Mouse (Mus musculus) intestine, embryonic 15.5 days (tissue): Measurements from ENCODE around the gene Faf1. TPM values are rescaled to one million over a fixed set of nuclear protein-coding genes. Genes with fewer than 3 reads are reported as not detected.

Source experiments
- ATAC-seq: fragments of 200-750 bp; cut with Nextera tagmentation; 2 replicates; pipeline ENCODE4 v1.8.0; 2017; ENCODE audit warnings: moderate TSS enrichment, moderate library complexity
- H3K27ac ChIP-seq: fragments of 300-500 bp; sonication (generic); 2 replicates; pipeline ENCODE4 v1.5.1; 2015; ENCODE audit warnings: mild to moderate bottlenecking, inconsistent platforms
- H3K27me3 ChIP-seq: fragments of 300-500 bp; sonication (generic); replicated peaks from 2 replicates; pipeline ENCODE4 v1.6.1; 2015; ENCODE audit warnings: inconsistent platforms
- H3K36me3 ChIP-seq: fragments of 300-500 bp; sonication (generic); 2 replicates; pipeline ENCODE4 v1.6.1; 2015; ENCODE audit warnings: inconsistent platforms
- H3K4me1 ChIP-seq: fragments of 300-500 bp; sonication (generic); replicated peaks from 2 replicates; pipeline ENCODE4 v1.6.1; 2015; ENCODE audit warnings: inconsistent platforms
- H3K4me2 ChIP-seq: fragments of 300-500 bp; sonication (generic); replicated peaks from 2 replicates; pipeline ENCODE4 v1.6.1; 2015; ENCODE audit warnings: mild to moderate bottlenecking, inconsistent platforms
- H3K4me3 ChIP-seq: fragments of 300-500 bp; sonication (generic); replicated peaks from 2 replicates; pipeline ENCODE4 v1.5.1; 2015; ENCODE audit warnings: inconsistent platforms
- H3K9ac ChIP-seq: fragments of 300-500 bp; sonication (generic); 2 replicates; pipeline ENCODE4 v1.6.1; 2015; ENCODE audit warnings: inconsistent platforms
- H3K9me3 ChIP-seq: fragments of 300-500 bp; sonication (generic); 2 replicates; pipeline ENCODE4 v1.6.1; 2016; ENCODE audit warnings: inconsistent platforms
- WGBS: fragments of 180-500 bp; shearing (Covaris S2); methylation state at CpG from one replicate; pipeline ENCODE4 v1.1.7; 2015; 5-methylcytosine and 5-hydroxymethylcytosine counted together
- polyA plus RNA-seq: library from polyadenylated mRNA; unstranded; fragments of >200 nt; fragmentation: Nextera tagmentation; extraction: Ambion mirVana; gene quantifications from 2 replicates; pipeline ENCODE4 v1.2.1, GENCODE M21; 2015

Faf1 gene
- polyA plus RNA-seq, 1 experiment from 2014 or later = 25.7 TPM

- peaks cover 44% of the 10 kb centered on the region for H3K27me3 ChIP-seq
- H3K4me2 ChIP-seq = peak overlapping the region; percentile 74
- under 1% methylated on average over 52 of the region's 53 CpGs for WGBS
- no peak overlapping the region for H3K9ac ChIP-seq
- no peaks in the 10 kb centered on the region for H3K9me3 ChIP-seq
- no peaks in the 10 kb centered on the region for H3K36me3 ChIP-seq
- peak; percentile 78 for ATAC-seq
- H3K27ac ChIP-seq = no peak overlapping the region
- peak overlapping the region; percentile 25 for H3K4me3 ChIP-seq
- H3K4me1 ChIP-seq = peaks cover 8% of the 10 kb centered on the region
Observed at GRCm38 (mm10) chr4:109657021-109657850, 19.2 kb upstream of the Faf1 start.

GRCm38 (mm10) chr4:109657851-109658500, 18.4 kb upstream of the Faf1 start:
- 2% methylated on average over 20 of the region's 20 CpGs for WGBS
- H3K4me1 ChIP-seq = peaks cover 8% of the 10 kb centered on the region

GRCm38 (mm10) chr4:109658826-109659225, 17.6 kb upstream of the Faf1 start:
- no peak overlapping the region for H3K27ac ChIP-seq
- H3K4me1 ChIP-seq = peaks cover 8% of the 10 kb centered on the region
- H3K9ac ChIP-seq = no peak overlapping the region
- no peak overlapping the region for H3K4me3 ChIP-seq
- ATAC-seq = no peak
- H3K9me3 ChIP-seq = no peaks in the 10 kb centered on the region
- 7% methylated on average over 8 of the region's 8 CpGs for WGBS
- H3K4me2 ChIP-seq = no peak overlapping the region
- H3K36me3 ChIP-seq = no peaks in the 10 kb centered on the region
- peaks cover 47% of the 10 kb centered on the region for H3K27me3 ChIP-seq

More at GRCm38 (mm10) chr4:109657851-109658500, 18.4 kb upstream of the Faf1 start:
- ATAC-seq = no peak
- H3K9ac ChIP-seq = no peak overlapping the region
- no peaks in the 10 kb centered on the region for H3K9me3 ChIP-seq
- peaks cover 47% of the 10 kb centered on the region for H3K27me3 ChIP-seq
- peak overlapping the region; percentile 74 for H3K4me2 ChIP-seq
- no peak overlapping the region for H3K27ac ChIP-seq
- H3K4me3 ChIP-seq = peak overlapping the region; percentile 25
- H3K36me3 ChIP-seq = no peaks in the 10 kb centered on the region

DNA sequence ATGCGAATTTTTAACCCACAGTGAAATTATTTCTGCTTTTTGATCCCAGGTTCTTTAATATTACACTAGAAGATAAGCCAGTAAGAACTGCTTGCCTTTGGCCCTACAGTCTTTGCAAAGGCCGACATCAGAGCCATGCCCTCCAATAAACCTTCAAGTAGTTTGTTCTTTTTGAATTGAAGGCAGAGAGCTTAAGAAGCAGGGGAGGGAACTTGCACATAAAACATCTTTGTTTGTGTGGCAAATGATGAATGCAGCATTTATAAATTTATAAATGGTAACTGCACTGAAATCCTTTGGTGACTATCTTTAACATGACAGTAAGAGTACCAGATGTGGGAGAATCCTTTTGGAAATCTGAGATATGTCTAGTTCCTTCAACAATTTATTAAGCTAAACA, 16.8 kb upstream of the Faf1 start:
- H3K4me1 ChIP-seq = peaks cover 8% of the 10 kb centered on the region
- 23% methylated on average over 2 of the region's 2 CpGs for WGBS
- H3K27ac ChIP-seq = no peak overlapping the region
- H3K9me3 ChIP-seq = no peaks in the 10 kb centered on the region
- H3K9ac ChIP-seq = no peak overlapping the region
- H3K4me2 ChIP-seq = no peak overlapping the region
- ATAC-seq = no peak
- H3K27me3 ChIP-seq = peaks cover 51% of the 10 kb centered on the region
- no peak overlapping the region for H3K4me3 ChIP-seq
- no peaks in the 10 kb centered on the region for H3K36me3 ChIP-seq

DNA sequence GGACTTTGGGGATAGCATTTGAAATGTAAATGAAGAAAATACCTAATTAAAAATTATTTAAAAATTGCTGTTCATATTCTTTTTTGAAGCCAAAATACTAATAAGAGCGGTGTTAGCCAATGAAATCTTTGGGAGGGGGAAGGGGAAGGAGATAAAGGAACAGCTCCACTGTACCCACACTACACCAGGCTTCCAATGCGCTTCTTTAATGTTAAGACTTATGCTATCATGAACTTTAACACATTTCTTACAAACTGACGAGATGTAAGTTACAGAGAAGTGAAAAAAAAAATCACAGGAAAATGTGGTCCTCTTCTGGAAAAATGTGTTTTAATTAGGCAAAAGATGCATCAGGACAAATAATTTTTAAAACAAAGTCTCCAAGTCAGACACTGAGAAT, 15.8 kb upstream of the Faf1 start:
- H3K4me3 ChIP-seq = no peak overlapping the region
- no peak overlapping the region for H3K4me2 ChIP-seq
- peaks cover 13% of the 10 kb centered on the region for H3K4me1 ChIP-seq
- H3K27me3 ChIP-seq = peaks cover 48% of the 10 kb centered on the region
- no peak overlapping the region for H3K9ac ChIP-seq
- no peaks in the 10 kb centered on the region for H3K9me3 ChIP-seq
- H3K36me3 ChIP-seq = no peaks in the 10 kb centered on the region
- ATAC-seq = no peak
- no peak overlapping the region for H3K27ac ChIP-seq
- WGBS = 35% methylated on average over 3 of the region's 3 CpGs

DNA sequence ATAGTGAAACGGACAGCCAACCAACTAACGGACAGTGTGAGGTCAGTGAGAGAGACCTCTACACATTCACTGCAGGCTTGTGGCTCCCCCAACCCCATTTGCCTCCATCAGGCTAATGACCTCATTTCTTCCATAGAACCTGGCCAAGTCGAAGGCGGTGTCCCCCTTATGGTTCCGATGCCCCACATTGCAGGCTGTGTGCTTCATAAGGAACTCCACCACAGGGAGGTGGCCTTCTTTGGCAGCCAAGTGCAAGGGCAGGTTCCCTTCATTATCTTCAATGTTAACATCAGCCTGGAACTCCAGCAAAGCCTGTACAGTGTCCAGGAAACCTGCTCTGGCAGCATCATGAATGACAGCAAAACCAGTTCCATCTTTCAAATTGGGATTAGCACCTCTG, 15.2 kb upstream of the Faf1 start:
- WGBS = 29% methylated on average over 5 of the region's 5 CpGs
- Histone ChIP-seq H3K4me1 (peaks cover 15% of the 10 kb centered on the region), H3K9me3 (no peaks in the 10 kb centered on the region), H3K27ac (no peak overlapping the region), H3K9ac (no peak overlapping the region), H3K4me3 (no peak overlapping the region), H3K36me3 (no peaks in the 10 kb centered on the region), H3K27me3 (peaks cover 46% of the 10 kb centered on the region), H3K4me2 (no peak overlapping the region)
- no peak for ATAC-seq

DNA sequence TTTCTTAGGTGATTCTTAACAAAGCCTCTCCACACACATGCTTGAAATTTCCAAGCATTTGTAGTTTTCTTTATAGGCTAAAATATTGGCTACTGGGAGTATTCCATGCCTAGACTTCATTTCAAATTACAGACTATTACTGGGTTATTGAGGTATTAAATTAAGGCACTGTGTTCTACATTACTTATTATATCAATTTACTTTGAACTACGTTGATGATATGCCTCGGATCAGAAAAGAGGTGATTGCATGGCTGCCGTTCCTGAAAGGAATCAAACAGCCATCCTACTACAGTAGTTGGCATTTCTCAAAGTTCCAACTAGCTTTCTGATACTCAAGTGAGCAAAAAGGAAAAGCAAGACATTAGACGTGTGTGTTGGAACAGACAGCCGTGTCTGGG, 14.1 kb upstream of the Faf1 start:
- Histone ChIP-seq H3K4me2 (no peak overlapping the region), H3K9ac (no peak overlapping the region), H3K4me1 (peaks cover 14% of the 10 kb centered on the region), H3K27ac (no peak overlapping the region), H3K4me3 (no peak overlapping the region), H3K9me3 (no peaks in the 10 kb centered on the region), H3K27me3 (peaks cover 36% of the 10 kb centered on the region), H3K36me3 (no peaks in the 10 kb centered on the region)
- WGBS = 28% methylated on average over 5 of the region's 5 CpGs
- no peak for ATAC-seq

GRCm38 (mm10) chr4:109664091-109664490, 12.3 kb upstream of the Faf1 start:
- no peak for ATAC-seq
- Histone ChIP-seq H3K9me3 (no peaks in the 10 kb centered on the region), H3K4me3 (peak overlapping the region; percentile 12), H3K27me3 (peaks cover 23% of the 10 kb centered on the region), H3K4me1 (0 out of 2 replicates have a peak, but pooled peaks cover 11% of the 10 kb centered on the region), H3K36me3 (no peaks in the 10 kb centered on the region), H3K4me2 (0 out of 2 replicates have a peak overlapping the region, but pooled peaks have one; percentile 3), H3K27ac (no peak overlapping the region), H3K9ac (no peak overlapping the region)
- WGBS = 14% methylated on average over 5 of the region's 5 CpGs

- peaks cover 16% of the 10 kb centered on the region for H3K27me3 ChIP-seq
- 0 out of 2 replicates have a peak, but pooled peaks cover 11% of the 10 kb centered on the region for H3K4me1 ChIP-seq
- ATAC-seq = peak; percentile 52
- H3K9me3 ChIP-seq = no peaks in the 10 kb centered on the region
- peak overlapping the region; percentile 98 for H3K9ac ChIP-seq
- no peaks in the 10 kb centered on the region for H3K36me3 ChIP-seq
- peak overlapping the region; percentile 95 for H3K4me2 ChIP-seq
- H3K27ac ChIP-seq = peak overlapping the region; percentile 96; the same call in 1 of the 2 replicates
- H3K4me3 ChIP-seq = peak overlapping the region; percentile 84
- WGBS = under 1% methylated on average over 44 of the region's 49 CpGs
Observed at GRCm38 (mm10) chr4:109665101-109665981, 11.0 kb upstream of the Faf1 start.

DNA sequence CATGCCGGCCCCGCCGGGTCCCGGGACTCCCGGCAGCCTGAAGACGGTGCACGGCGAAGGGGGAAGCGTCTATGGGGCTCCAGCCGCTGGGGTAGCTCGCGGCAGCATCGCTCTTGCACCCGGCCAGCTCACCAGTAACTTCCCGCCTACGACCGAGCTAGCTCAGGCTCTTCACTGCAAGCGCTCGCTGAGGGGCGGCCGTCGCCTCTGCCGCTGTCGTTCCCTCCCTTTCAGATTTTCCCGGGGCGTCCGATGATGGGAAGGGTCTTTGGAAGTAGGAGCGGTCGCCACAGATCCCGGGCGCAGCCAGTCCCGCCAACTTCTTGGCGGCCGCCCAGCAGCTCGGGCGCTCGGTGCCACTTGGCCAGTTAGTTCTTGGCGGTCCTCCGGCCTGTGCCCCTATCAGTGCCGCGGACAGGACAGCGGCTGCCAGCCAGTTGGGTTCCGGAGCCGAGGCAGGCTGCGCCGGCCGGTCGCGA, 10.4 kb upstream of the Faf1 start:
- no peaks in the 10 kb centered on the region for H3K36me3 ChIP-seq
- peak overlapping the region; percentile 96 for H3K27ac ChIP-seq
- H3K9ac ChIP-seq = peak overlapping the region; percentile 98
- H3K4me2 ChIP-seq = peak overlapping the region; percentile 95
- ATAC-seq = peak; percentile 60
- H3K27me3 ChIP-seq = peaks cover 13% of the 10 kb centered on the region
- under 1% methylated on average over 47 of the region's 49 CpGs for WGBS
- H3K9me3 ChIP-seq = no peaks in the 10 kb centered on the region
- 0 out of 2 replicates have a peak, but pooled peaks cover 11% of the 10 kb centered on the region for H3K4me1 ChIP-seq
- peak overlapping the region; percentile 84 for H3K4me3 ChIP-seq

GRCm38 (mm10) chr4:109666461-109667269, 9.7 kb upstream of the Faf1 start, which contains the start of gene Cdkn2c:
TSS of gene Cdkn2c (minus strand) at chr4:109667189.
- H3K9me3 ChIP-seq = no peaks in the 10 kb centered on the region
- WGBS = under 1% methylated on average over 61 of the region's 64 CpGs
- H3K4me1 ChIP-seq = 0 out of 2 replicates have a peak, but pooled peaks cover 11% of the 10 kb centered on the region
- no peaks in the 10 kb centered on the region for H3K36me3 ChIP-seq
- H3K4me3 ChIP-seq = peak within 1 kb of the TSS; percentile 84
- H3K9ac ChIP-seq = peak within 1 kb of the TSS; percentile 98
- peak within 1 kb of the TSS; percentile 96 for H3K27ac ChIP-seq
- H3K27me3 ChIP-seq = peaks cover 7% of the 10 kb centered on the region
- peak within 1 kb of the TSS; percentile 95 for H3K4me2 ChIP-seq
- ATAC-seq = peak; percentile 99
